Mouse (Mus musculus): ENCODE results near the gene Bmt2.

GRCm38 (mm10) chr6:13592729-13593345 lies 84.9 kb downstream of the Bmt2 start:
- TF ChIP-seq CTCF (IDR thresholded peaks at IDR 0.05) (no peak), EP300 (IDR thresholded peaks at IDR 0.05) (no peak)

Data from lung, postnatal 0 days (tissue).